Mouse (Mus musculus) megakaryocyte, embryonic 14.5 days (primary cell): ENCODE measurements around the gene Fam3b.

ENCODE experiments used
- FLI1 ChIP-seq: IDR thresholded peaks from 2 replicates; pipeline ENCODE4 v1.6.1; 2012; ENCODE audit warnings: low read length, inconsistent platforms, mixed read lengths
- GATA1 ChIP-seq: IDR thresholded peaks from 3 replicates; pipeline ENCODE4 v1.6.1; 2012; ENCODE audit warnings: mixed read lengths, low read length, inconsistent platforms, borderline replicate concordance

DNA sequence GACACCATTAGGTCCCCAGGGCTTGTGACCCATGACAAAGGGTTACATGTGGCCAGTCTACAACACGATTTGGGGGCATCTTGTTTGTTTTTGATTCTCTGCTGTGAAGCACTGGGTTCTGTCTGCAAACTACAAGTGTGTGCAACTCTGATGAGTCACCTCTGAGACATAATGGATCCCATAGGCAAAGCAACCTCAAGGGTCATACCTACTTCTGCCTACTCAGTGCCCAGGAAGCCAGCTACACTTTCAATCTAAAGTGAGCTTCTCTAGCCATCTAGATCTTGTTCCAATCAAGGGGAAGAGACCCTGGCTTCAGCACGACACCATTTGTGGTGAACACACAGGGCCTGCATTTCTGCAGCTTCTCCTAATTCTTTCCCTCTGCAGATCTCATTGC lies 53.3 kb downstream of the Fam3b start:
- no peak for TF ChIP-seq GATA1
- no peak for TF ChIP-seq FLI1
